Mouse (Mus musculus) E14TG2a.4 (cell line): ENCODE results near the gene Dnah3.

ENCODE experiments used
- H3K27me3 ChIP-seq: 2 replicates; pipeline ENCODE4 v1.6.1; 2014; ENCODE audit warnings: low read length, control low read depth; ENCODE audit not compliant: insufficient read depth
- H3K36me3 ChIP-seq: 2 replicates; pipeline ENCODE4 v1.6.1; 2014; ENCODE audit warnings: low read length, control low read depth; ENCODE audit not compliant: insufficient read depth
- H3K4me1 ChIP-seq: replicated peaks from 2 replicates; pipeline ENCODE4 v1.6.1; 2014; ENCODE audit warnings: low read depth, low read length, control low read depth
- H3K4me3 ChIP-seq: replicated peaks from 2 replicates; pipeline ENCODE4 v1.5.1; 2014; ENCODE audit warnings: mild to moderate bottlenecking, low read length
- H3K9me3 ChIP-seq: 2 replicates; pipeline ENCODE4 v1.6.1; 2014; ENCODE audit warnings: low read length, control low read depth
- CTCF ChIP-seq: conservative IDR thresholded peaks from 2 replicates; pipeline ENCODE4 v1.5.1; 2014; ENCODE audit warnings: low read length
- NANOG ChIP-seq: IDR thresholded peaks from 2 replicates; pipeline ENCODE4 v1.6.1; 2014; ENCODE audit warnings: borderline replicate concordance, low read length, mixed read lengths
- POU5F1 ChIP-seq: IDR thresholded peaks from 2 replicates; pipeline ENCODE4 v1.6.1; 2014; ENCODE audit warnings: low read length, borderline replicate concordance

Dnah3 gene

GRCm38 (mm10) chr7:119957421-119957820 is 137.7 kb downstream of the Dnah3 start:
- no peaks in the 10 kb centered on the region for H3K4me1 ChIP-seq
- H3K9me3 ChIP-seq: no peaks in the 10 kb centered on the region
- TF ChIP-seq POU5F1 (no peak), NANOG (no peak), CTCF (no peak)
- H3K4me3 ChIP-seq: no peak overlapping the region
- H3K36me3 ChIP-seq: no peaks in the 10 kb centered on the region
- no peaks in the 10 kb centered on the region for H3K27me3 ChIP-seq

- Histone ChIP-seq H3K9me3 (no peaks in the 10 kb centered on the region), H3K4me3 (no peak overlapping the region), H3K4me1 (no peaks in the 10 kb centered on the region), H3K36me3 (no peaks in the 10 kb centered on the region), H3K27me3 (no peaks in the 10 kb centered on the region)
- TF ChIP-seq NANOG (no peak), POU5F1 (no peak), CTCF (no peak)
Measured at GRCm38 (mm10) chr7:119954047-119954446, 141.0 kb downstream of the Dnah3 start.

- Histone ChIP-seq H3K4me3 (no peak overlapping the region), H3K27me3 (no peaks in the 10 kb centered on the region), H3K9me3 (no peaks in the 10 kb centered on the region), H3K4me1 (peaks cover 20% of the 10 kb centered on the region), H3K36me3 (no peaks in the 10 kb centered on the region)
- TF ChIP-seq CTCF: no peak
- TF ChIP-seq NANOG: no peak
- TF ChIP-seq POU5F1: no peak
Measured at GRCm38 (mm10) chr7:119941569-119941968, 153.5 kb downstream of the Dnah3 start.

GRCm38 (mm10) chr7:119937036-119937435 is 158.0 kb downstream of the Dnah3 start:
- no peaks in the 10 kb centered on the region for H3K9me3 ChIP-seq
- H3K4me1 ChIP-seq: peaks cover 19% of the 10 kb centered on the region
- no peaks in the 10 kb centered on the region for H3K36me3 ChIP-seq
- TF ChIP-seq CTCF (no peak), POU5F1 (no peak), NANOG (no peak)
- no peaks in the 10 kb centered on the region for H3K27me3 ChIP-seq
- H3K4me3 ChIP-seq: no peak overlapping the region

- TF ChIP-seq POU5F1 (no peak), NANOG (no peak), CTCF (no peak)
- no peaks in the 10 kb centered on the region for H3K9me3 ChIP-seq
- no peaks in the 10 kb centered on the region for H3K27me3 ChIP-seq
- no peaks in the 10 kb centered on the region for H3K36me3 ChIP-seq
- no peak overlapping the region for H3K4me3 ChIP-seq
- H3K4me1 ChIP-seq: peaks cover 11% of the 10 kb centered on the region
Measured at GRCm38 (mm10) chr7:119936321-119936720, 158.8 kb downstream of the Dnah3 start.

- Histone ChIP-seq H3K4me1 (no peaks in the 10 kb centered on the region), H3K36me3 (no peaks in the 10 kb centered on the region), H3K9me3 (no peaks in the 10 kb centered on the region), H3K4me3 (no peak overlapping the region), H3K27me3 (no peaks in the 10 kb centered on the region)
- TF ChIP-seq CTCF: no peak
Measured at GRCm38 (mm10) chr7:119928783-119929440, 166.2 kb downstream of the Dnah3 start.

GRCm38 (mm10) chr7:119921054-119921453 is 174.0 kb downstream of the Dnah3 start:
- no peaks in the 10 kb centered on the region for H3K36me3 ChIP-seq
- no peak overlapping the region for H3K4me3 ChIP-seq
- no peaks in the 10 kb centered on the region for H3K9me3 ChIP-seq
- TF ChIP-seq CTCF (no peak), NANOG (no peak), POU5F1 (no peak)
- no peaks in the 10 kb centered on the region for H3K27me3 ChIP-seq
- no peaks in the 10 kb centered on the region for H3K4me1 ChIP-seq

GRCm38 (mm10) chr7:119920457-119920856 is 174.6 kb downstream of the Dnah3 start:
- TF ChIP-seq CTCF (no peak), NANOG (no peak), POU5F1 (no peak)
- no peaks in the 10 kb centered on the region for H3K9me3 ChIP-seq

GRCm38 (mm10) chr7:119911727-119912126 is 183.4 kb downstream of the Dnah3 start:
- no peaks in the 10 kb centered on the region for H3K27me3 ChIP-seq
- no peaks in the 10 kb centered on the region for H3K9me3 ChIP-seq
- H3K36me3 ChIP-seq: no peaks in the 10 kb centered on the region
- TF ChIP-seq POU5F1 (no peak), CTCF (no peak), NANOG (no peak)
- 0 out of 2 replicates have a peak, but pooled peaks cover 3% of the 10 kb centered on the region for H3K4me1 ChIP-seq
- H3K4me3 ChIP-seq: no peak overlapping the region

More at GRCm38 (mm10) chr7:119920457-119920856, 174.6 kb downstream of the Dnah3 start:
- H3K36me3 ChIP-seq: no peaks in the 10 kb centered on the region
- H3K4me1 ChIP-seq: no peaks in the 10 kb centered on the region
- no peaks in the 10 kb centered on the region for H3K27me3 ChIP-seq
- no peak overlapping the region for H3K4me3 ChIP-seq
